Mouse (Mus musculus) hindbrain, postnatal 0 days (tissue): Measurements from ENCODE around the gene Arid1a. TPM values are rescaled to one million over a fixed set of nuclear protein-coding genes. Genes with fewer than 3 reads are reported as not detected.
A peak's percentile ranks its signal among the peaks of the same experiment; 100 is the strongest.

Experiments
- ATAC-seq: fragments of 200-750 bp; cut with Nextera tagmentation; 2 replicates; pipeline ENCODE4 v1.8.0; 2017; ENCODE audit warnings: mild to moderate bottlenecking, moderate TSS enrichment, moderate library complexity
- DNase-seq: peaks from one replicate; pipeline ENCODE4 v3.0.0-alpha.2; 2015; ENCODE audit warnings: low spot score
- H3K27ac ChIP-seq: fragments of 300-500 bp; sonication (generic); 2 replicates; pipeline ENCODE4 v1.5.1; 2014; ENCODE audit warnings: mild to moderate bottlenecking
- H3K27me3 ChIP-seq: fragments of 300-500 bp; sonication (generic); 2 replicates; pipeline ENCODE4 v1.6.1; 2014; ENCODE audit warnings: low read length, mixed read lengths; ENCODE audit not compliant: insufficient read depth
- H3K36me3 ChIP-seq: fragments of 300-500 bp; sonication (generic); 2 replicates; pipeline ENCODE4 v1.6.1; 2014; ENCODE audit warnings: low read length, mixed read lengths; ENCODE audit not compliant: insufficient read depth
- H3K4me1 ChIP-seq: fragments of 300-500 bp; sonication (generic); 2 replicates; pipeline ENCODE4 v1.6.1; 2014; ENCODE audit warnings: antibody characterized with exemption, low read length, mixed read lengths; ENCODE audit not compliant: insufficient read depth
- H3K4me2 ChIP-seq: fragments of 300-500 bp; sonication (generic); 2 replicates; pipeline ENCODE4 v1.6.1; 2014; ENCODE audit warnings: low read depth, mild to moderate bottlenecking, low read length, moderate library complexity, mixed read lengths
- H3K4me3 ChIP-seq: fragments of 300-500 bp; sonication (generic); 2 replicates; pipeline ENCODE4 v1.5.1; 2014; ENCODE audit warnings: low read length
- H3K9ac ChIP-seq: fragments of 300-500 bp; sonication (generic); replicated peaks from 2 replicates; pipeline ENCODE4 v1.6.1; 2014; ENCODE audit warnings: mild to moderate bottlenecking, low read length, moderate library complexity, mixed read lengths
- H3K9me3 ChIP-seq: fragments of 300-500 bp; sonication (generic); 2 replicates; pipeline ENCODE4 v1.6.1; 2016; ENCODE audit warnings: low read length, mixed read lengths
- CTCF ChIP-seq: IDR thresholded peaks from 2 replicates; pipeline ENCODE4 v1.5.1; 2016; ENCODE audit warnings: antibody characterized with exemption, control low read depth, low read depth
- WGBS: fragments of 180-500 bp; shearing (Covaris S2); extraction: QIAGEN DNeasy Blood & Tissue Kit; methylation state at CpG from one replicate; pipeline ENCODE4 v1.1.7; 2014; 5-methylcytosine and 5-hydroxymethylcytosine counted together
- polyA plus RNA-seq: library from polyadenylated mRNA; unstranded; fragments of >200 nt; fragmentation: Nextera tagmentation; extraction: Ambion mirVana; gene quantifications from 2 replicates; pipeline ENCODE4 v1.2.1, GENCODE M21; 2015
- total RNA-seq: library from RNA; depleted of rRNA; stranded (reverse); fragments of >200 nt; gene quantifications from 2 replicates; pipeline ENCODE4 v1.2.3, GENCODE M21; 2014

Arid1a gene
- total and polyA plus RNA-seq, 2 experiments from 2014 or later = 17.6 to 54.1 TPM

GRCm38 (mm10) chr4:133729541-133730093, 27.0 kb downstream of the Arid1a start:
- TF ChIP-seq CTCF = no peak
- H3K27me3 ChIP-seq = no peaks in the 10 kb centered on the region
- ATAC-seq (peak; percentile 95), DNase-seq (peak; percentile 94)
- no peaks in the 10 kb centered on the region for H3K9me3 ChIP-seq
- no peak overlapping the region for H3K4me3 ChIP-seq
- 1% methylated on average over 16 of the region's 16 CpGs for WGBS
- H3K27ac ChIP-seq = peak overlapping the region; percentile 86
- peaks cover 42% of the 10 kb centered on the region for H3K4me1 ChIP-seq
- H3K4me2 ChIP-seq = peak overlapping the region; percentile 44
- H3K9ac ChIP-seq = peak overlapping the region; percentile 29
- H3K36me3 ChIP-seq = no peaks in the 10 kb centered on the region

DNA sequence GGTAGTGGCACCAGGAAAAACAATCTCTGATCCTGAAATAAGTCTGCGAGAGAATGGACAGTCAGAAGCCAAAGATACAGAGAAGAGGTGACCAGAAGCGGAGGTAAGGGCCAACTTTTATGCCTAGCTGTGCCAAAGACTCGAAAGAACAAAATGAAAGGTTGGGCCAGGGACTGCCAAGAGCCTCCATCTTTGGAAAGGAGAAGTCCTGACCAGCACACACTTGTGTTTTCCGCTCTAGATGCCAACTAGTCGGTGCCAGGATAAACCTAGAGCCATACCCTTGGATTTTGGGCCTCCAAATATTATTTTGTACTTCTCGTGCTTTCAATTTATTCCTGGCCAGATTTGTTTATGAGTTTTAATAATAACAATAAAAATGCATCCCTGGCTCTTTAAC, 27.6 kb downstream of the Arid1a start:
- no peak overlapping the region for H3K9ac ChIP-seq
- no peaks in the 10 kb centered on the region for H3K9me3 ChIP-seq
- no peaks in the 10 kb centered on the region for H3K36me3 ChIP-seq
- DNase-seq (no peak), ATAC-seq (no peak)
- H3K4me2 ChIP-seq = peak overlapping the region; percentile 44
- H3K27ac ChIP-seq = peak overlapping the region; percentile 86
- H3K4me1 ChIP-seq = peaks cover 42% of the 10 kb centered on the region
- no peak for TF ChIP-seq CTCF
- H3K4me3 ChIP-seq = no peak overlapping the region
- H3K27me3 ChIP-seq = no peaks in the 10 kb centered on the region
- WGBS = 34% methylated on average over 6 of the region's 6 CpGs

GRCm38 (mm10) chr4:133728256-133728655, 28.3 kb downstream of the Arid1a start:
- no peak overlapping the region for H3K4me2 ChIP-seq
- DNase-seq (no peak), ATAC-seq (no peak)
- H3K27ac ChIP-seq = no peak overlapping the region
- H3K36me3 ChIP-seq = no peaks in the 10 kb centered on the region
- H3K27me3 ChIP-seq = no peaks in the 10 kb centered on the region
- WGBS = 31% methylated on average over 9 of the region's 9 CpGs
- no peak overlapping the region for H3K9ac ChIP-seq
- no peak for TF ChIP-seq CTCF
- H3K4me3 ChIP-seq = no peak overlapping the region
- peaks cover 39% of the 10 kb centered on the region for H3K4me1 ChIP-seq
- no peaks in the 10 kb centered on the region for H3K9me3 ChIP-seq

DNA sequence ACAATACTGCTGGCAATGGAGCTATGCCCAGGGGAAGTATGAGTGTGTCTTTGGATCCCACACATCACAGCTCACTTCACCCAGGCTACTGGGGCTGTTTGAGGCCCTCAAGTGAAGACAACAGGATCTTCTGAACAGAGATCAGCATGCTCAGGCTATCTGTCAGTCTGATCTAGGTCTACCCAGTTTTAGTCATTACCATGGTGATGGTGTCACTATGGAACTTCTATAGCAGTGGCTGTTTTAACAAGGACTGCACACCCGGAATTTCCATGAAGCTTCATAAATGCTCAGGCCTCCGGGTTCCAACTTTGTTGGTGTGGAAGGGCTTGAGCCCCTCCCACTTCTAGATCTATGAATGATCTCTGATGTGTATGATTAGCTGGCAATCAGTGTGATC, 30.9 kb downstream of the Arid1a start:
- TF ChIP-seq CTCF = no peak
- Histone ChIP-seq H3K9me3 (no peaks in the 10 kb centered on the region), H3K36me3 (peaks cover 14% of the 10 kb centered on the region), H3K4me1 (peaks cover 32% of the 10 kb centered on the region), H3K27me3 (no peaks in the 10 kb centered on the region), H3K27ac (no peak overlapping the region), H3K4me2 (no peak overlapping the region), H3K4me3 (no peak overlapping the region), H3K9ac (no peak overlapping the region)
- no peak for DNase-seq
- WGBS = 38% methylated on average over 2 of the region's 2 CpGs
- ATAC-seq = no peak

GRCm38 (mm10) chr4:133719791-133720190, 36.8 kb downstream of the Arid1a start:
- no peak overlapping the region for H3K4me2 ChIP-seq
- H3K27me3 ChIP-seq = no peaks in the 10 kb centered on the region
- DNase-seq (no peak), ATAC-seq (no peak)
- H3K4me1 ChIP-seq = no peaks in the 10 kb centered on the region
- 90% methylated on average over 3 of the region's 3 CpGs for WGBS
- no peak for TF ChIP-seq CTCF
- H3K4me3 ChIP-seq = no peak overlapping the region
- H3K9me3 ChIP-seq = no peaks in the 10 kb centered on the region
- no peak overlapping the region for H3K27ac ChIP-seq
- no peak overlapping the region for H3K9ac ChIP-seq
- peaks cover 48% of the 10 kb centered on the region for H3K36me3 ChIP-seq

GRCm38 (mm10) chr4:133712755-133713154, 43.8 kb downstream of the Arid1a start:
- H3K4me3 ChIP-seq = no peak overlapping the region
- H3K27ac ChIP-seq = no peak overlapping the region
- H3K9ac ChIP-seq = no peak overlapping the region
- 88% methylated on average over 5 of the region's 5 CpGs for WGBS
- peaks cover 15% of the 10 kb centered on the region; the same call in 1 of the 2 replicates for H3K36me3 ChIP-seq
- TF ChIP-seq CTCF = no peak
- no peaks in the 10 kb centered on the region for H3K27me3 ChIP-seq
- no peaks in the 10 kb centered on the region for H3K9me3 ChIP-seq
- no peak overlapping the region for H3K4me2 ChIP-seq
- no peaks in the 10 kb centered on the region for H3K4me1 ChIP-seq
- DNase-seq (no peak), ATAC-seq (no peak)

DNA sequence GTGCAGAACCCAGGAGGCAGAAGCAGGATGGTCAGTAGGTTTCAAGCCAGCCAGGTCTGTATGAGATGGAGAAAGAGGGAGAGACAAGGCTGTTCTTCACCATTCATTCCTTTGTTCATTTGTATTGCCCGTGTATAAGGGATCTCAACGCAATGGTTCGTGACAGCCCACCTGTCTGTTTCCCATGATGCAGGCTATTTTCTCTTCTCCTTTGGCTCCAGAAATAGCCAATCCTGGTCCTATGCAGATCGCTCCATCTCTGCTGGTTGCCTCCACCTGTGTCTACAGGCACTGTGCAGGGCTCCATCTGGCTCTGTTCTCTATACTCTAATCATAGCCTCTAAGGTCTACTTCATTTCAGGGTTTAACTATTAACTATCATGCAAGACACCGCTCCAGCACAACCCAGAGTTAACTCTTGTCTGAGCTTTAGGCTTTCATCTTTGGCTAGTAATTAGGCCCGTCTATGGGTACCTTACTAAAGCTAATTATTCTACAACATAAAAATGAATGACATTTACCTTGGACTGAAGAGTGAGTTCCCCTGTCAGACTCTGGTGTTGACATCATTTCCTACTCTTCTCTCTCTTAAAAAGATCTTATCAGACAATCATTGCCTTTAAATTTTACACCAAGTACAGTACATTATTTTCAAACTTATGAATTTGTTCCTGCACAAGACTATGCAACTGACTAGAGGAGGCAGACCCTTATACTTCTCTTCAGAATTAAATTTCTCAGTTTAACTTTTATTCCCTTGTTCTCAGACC, 45.1 kb downstream of the Arid1a start:
- Histone ChIP-seq H3K36me3 (peaks cover 16% of the 10 kb centered on the region; the same call in 1 of the 2 replicates), H3K9me3 (no peaks in the 10 kb centered on the region), H3K27ac (no peak overlapping the region), H3K9ac (no peak overlapping the region), H3K27me3 (no peaks in the 10 kb centered on the region), H3K4me2 (no peak overlapping the region), H3K4me3 (no peak overlapping the region), H3K4me1 (no peaks in the 10 kb centered on the region)
- ATAC-seq (no peak), DNase-seq (no peak)
- WGBS = 70% methylated on average over 6 of the region's 6 CpGs
- no peak for TF ChIP-seq CTCF
